Mouse (Mus musculus) fat pad, adult 2 months (tissue): Measurements from ENCODE around the gene Cic.

ENCODE experiments used
- DNase-seq: peaks from one replicate; pipeline ENCODE4 v3.0.0-alpha.2; 2011; ENCODE audit warnings: low read depth, low spot score; ENCODE audit errors: extremely low read depth

The Cic gene

GRCm38 (mm10) chr7:25267301-25267750 is at the start of gene Cic:
Cic (plus strand) TSS chr7:25267704.
- peak; percentile 90 for DNase-seq

- no peak for DNase-seq
Observed at GRCm38 (mm10) chr7:25218705-25219415, 48.6 kb upstream of the Cic start.

- DNase-seq: no peak
Observed at GRCm38 (mm10) chr7:25219416-25219750, 48.1 kb upstream of the Cic start.

GRCm38 (mm10) chr7:25219756-25220456 is 47.6 kb upstream of the Cic start:
- DNase-seq: peak; percentile 76

GRCm38 (mm10) chr7:25220457-25221101 is 46.9 kb upstream of the Cic start, which contains the start of gene Dedd2:
Dedd2 (minus strand) TSS chr7:25220615.
- DNase-seq: no peak

DNA sequence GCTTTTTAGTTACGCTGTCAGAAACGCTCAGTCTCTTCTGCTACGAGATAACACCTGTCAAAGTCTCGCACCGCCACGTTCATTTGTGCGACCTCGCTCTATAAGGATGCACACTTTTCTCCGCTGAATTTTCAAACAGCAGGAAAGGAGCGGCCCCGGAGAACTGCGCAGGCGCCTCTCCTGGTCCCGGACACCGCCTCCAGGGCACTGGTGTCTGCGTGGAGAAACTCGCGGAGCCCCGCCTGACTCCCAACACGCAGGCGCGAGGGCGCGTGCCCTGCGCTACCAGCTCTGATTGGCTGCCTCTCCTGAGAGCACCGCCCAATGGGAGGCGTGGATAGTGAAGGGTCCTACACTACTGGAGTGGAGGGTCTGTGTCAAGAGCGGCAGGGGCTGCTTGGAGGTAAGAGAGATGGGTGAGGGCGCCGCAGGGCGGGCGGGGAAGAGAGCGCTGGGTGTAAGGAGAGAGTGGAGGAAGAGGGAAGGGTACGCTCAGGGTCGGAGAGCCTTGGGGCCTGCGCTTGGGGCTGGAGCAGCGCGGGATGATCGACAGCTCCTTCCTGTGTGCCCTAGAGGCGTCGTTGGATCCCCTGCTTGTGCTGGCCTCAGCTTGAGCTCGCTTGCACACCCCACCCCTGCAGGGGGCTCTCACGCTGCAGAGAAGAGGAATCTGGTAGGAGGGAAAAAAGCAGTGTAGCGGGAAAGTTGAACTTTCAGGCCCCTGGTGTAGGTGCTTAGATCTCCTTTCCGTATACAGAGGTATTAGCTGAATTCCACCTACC is 46.2 kb upstream of the Cic start, which contains the start of gene Zfp526:
Gene Zfp526 (plus strand): TSS at position 324 of the 782 bp plus-strand sequence.
- DNase-seq: no peak

DNA sequence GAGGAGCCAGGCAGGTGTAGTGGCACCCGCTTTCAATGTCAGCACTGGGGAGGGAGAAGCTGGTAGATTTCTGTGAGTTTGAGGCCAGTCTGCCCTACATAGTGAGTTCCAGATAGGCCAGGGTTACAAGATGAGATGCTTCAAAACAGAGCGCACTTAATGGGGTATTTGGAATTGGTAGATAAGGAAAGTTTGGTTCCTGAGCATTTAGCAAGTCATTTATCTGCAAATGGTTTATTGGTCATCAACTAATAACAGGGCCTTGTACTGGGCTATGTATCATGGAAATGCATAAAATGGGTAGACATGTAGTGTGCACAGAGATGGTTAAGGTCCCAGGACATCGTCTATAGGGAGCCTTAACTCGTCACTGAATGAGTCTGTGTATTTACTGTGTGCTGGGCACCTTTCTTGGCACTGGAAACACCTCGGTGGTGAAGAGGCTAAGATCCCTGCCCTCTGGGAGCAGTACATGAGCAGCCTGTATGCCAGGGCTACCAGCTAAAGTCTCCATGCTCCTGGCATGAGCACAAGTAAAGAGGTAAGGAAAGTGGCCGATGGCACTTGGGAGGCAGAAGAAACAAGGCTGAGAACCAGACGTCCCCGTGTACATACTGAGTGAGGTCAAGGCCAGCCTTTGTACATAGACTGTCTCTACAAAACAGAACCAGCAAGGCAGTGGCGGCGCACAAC is 45.1 kb upstream of the Cic start:
- DNase-seq: no peak

- no peak for DNase-seq
Observed at GRCm38 (mm10) chr7:25227523-25228300, 39.8 kb upstream of the Cic start.

DNA sequence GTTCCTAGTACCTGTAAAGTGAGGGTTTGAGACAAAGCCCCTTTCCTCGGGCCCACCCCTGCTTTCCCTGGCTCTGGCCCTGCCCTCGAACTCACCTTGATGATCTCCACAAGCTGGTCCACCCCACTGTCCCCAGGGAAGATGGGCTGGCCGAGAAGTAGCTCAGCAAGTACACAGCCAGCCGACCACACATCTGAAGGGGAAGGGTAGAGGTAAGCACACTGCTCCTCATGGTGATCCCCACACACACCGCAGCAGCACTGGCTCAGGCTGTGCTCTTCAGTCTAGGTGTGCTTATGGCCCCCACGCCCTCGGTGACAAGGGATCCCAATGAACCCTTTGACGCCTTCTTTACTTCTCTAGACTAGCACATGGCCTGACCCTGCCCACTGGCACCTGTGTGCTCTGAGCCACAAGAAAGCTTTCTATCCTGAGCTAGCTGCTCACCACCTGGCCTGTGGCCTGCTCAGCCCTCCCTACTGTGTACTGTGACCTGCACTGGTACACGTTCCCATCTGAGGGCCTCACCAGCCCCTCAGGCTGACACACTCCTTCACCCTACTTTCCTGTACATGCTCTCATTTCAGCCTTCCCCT is 36.7 kb upstream of the Cic start:
- no peak for DNase-seq

DNA sequence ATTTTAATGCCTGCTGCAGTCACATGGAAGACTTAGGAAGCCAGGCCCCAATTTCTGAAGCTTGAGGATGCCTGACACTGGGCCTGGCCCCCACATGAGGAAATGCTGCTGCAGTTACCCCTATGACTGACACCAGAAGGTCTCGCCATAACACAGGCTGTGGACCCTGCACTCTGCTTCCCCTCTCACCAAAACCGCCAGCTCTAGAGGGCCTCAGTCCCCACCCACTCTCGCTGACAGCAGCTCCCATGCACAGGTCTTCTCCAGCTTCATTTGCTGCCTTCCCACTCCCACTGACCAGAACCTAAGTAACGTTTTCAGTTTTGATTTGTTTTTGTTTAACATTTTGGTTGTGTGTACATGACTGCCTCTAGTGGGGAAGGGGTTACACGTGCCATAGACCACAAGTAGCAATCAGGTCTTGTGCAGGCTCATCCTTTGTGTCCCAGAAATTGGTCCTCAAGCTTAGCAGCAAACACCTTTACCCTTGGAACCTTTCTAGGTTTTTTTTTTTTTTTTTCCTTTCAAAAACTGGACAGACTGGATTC is 35.3 kb upstream of the Cic start:
- no peak for DNase-seq

DNA sequence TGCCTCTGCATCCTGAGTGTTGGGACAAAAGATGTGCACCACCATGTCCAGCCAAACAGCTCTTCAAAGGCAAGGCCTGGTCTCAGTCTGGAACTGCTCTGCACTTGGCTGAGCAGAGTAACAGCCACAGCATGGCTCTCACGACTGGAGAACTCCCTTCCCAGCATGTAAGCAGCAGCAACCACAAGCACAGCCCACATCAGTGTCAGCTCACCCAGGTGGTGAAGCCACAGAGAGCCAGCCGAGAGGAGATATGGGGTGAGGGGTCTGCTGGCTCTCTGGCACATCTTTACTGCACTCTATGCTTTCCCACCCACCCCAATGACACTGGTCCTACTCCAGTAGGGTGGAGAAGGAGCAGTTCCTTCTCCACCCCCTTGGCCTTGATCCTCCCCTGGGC is 34.4 kb upstream of the Cic start:
- DNase-seq: no peak

DNA sequence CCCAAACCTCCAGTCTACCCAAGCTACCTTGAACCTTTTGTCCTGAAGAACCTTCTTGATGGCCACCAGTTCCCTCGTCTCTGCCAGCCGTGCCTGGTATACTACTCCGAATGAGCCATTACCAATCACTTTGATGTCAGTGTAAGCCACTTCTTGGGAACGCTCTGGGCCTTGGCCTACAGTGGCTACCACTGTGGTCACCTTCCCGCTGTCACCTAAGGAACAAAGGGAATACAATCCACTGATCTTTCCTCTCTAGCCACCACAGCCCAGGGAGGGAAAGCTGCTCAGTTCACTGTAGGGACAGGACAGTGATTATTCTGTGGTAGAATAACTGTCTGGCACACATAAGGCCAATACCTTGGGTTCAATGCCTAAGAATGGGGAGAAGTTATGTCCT is 32.0 kb upstream of the Cic start:
- DNase-seq: no peak

DNA sequence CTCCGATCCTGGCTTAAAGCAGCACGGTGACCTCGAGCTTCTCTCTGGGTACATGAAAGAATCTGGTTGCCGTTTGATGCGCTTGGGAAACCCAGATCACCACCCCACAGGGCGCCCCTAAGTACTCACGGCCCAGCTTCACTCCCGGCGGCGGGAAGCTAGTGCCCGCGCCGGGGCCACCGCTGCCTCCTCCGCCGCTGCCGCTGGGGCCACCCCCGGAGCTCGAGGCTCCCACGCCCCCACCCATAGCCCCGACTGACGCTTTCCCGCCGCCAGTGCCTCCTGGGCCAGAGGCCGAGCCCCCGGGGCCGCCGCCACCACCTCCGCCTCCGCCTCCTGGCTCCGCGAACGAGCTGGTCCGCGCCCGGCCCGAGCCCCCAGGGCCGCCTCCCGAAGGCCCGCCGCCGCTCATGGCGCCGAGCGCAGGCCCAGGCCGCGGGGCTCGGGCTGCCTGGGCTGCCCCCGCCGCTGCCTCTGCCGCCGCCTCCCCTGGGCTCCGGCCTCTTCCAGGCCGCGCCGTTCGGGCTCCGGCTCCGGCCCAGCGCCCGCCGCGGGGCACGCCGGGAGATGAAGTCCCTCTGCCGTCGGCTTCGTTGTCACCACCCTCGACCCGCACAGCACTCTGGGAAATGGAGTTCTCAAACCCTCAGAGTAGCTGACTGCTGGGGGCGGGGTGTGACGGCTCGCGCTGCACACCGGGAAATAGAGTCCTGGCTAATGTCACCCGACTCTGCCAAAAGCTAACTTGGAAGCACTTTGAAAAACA is 30.1 kb upstream of the Cic start, which contains the start of gene Gsk3a:
Gene Gsk3a (minus strand): TSS at position 603 of the 766 bp plus-strand sequence.
- peak; percentile 71 for DNase-seq

- peak; percentile 96 for DNase-seq
Observed at GRCm38 (mm10) chr7:25238015-25238706, 29.3 kb upstream of the Cic start.

DNA sequence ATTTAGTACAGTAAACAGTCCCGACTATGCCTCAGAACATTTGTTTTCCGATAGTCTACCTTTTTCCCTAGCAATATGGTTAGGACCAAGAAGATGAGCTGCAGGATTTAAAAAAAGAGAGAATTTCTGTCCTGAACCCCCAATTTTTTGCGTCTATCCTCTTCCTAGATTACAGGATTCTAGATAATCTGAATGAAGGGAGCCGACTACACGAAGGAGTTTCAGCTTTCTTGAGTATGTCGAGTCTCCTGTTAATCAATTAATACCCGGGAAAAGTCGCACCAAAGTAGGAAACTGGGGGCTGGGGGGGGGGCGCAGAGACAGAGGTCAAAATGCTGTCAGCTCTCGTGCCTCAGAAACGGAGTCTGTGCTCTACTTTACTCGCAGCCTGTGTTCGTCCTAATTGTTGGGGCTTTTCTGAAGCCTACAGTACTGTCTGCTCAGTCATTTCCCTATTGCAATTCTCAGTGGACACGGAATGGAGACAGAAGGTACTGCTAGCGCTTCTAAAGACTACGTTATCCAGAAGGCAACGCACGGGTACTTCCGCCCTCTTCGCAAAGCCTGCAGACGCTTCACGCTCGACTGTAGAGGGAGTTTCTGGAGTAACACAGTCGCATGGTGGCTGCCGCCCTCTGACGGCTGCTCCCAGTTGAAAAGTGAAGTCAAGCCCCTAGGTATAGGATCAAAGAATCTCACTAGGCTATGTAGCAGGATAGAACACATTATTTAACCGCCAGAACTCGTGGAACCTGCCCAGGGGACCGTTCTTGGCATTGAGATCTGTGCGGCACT is 28.5 kb upstream of the Cic start:
- DNase-seq: peak; percentile 74

DNA sequence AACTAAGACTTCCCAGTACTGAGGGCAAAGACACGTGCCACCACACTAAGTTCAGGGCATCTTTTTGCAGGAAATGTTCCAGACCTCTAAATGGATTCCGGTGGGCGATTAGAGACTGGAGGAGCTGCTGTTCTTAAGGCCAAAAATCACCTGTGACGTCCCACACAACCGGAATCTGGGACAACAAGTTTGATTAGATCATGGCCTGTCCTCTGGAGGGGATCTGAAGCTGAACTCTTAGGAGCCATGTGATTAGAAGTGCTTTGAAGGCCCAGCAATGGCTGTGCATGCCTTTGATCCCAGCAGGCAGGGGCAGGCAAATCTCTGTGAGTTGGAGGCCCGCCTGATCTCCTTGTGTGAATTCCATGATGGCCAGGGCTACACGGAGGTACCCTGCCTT is 26.9 kb upstream of the Cic start:
- DNase-seq: no peak

- no peak for DNase-seq
Observed at GRCm38 (mm10) chr7:25241062-25241461, 26.4 kb upstream of the Cic start.
